Mouse (Mus musculus): ENCODE measurements around the gene Fitm1. TPM values are rescaled to one million over a fixed set of nuclear protein-coding genes. Genes with fewer than 3 reads are reported as not detected.
A peak's percentile ranks its signal among the peaks of the same experiment; 100 is the strongest.

The Fitm1 gene
- polyA plus RNA-seq, 1 experiment from 2014 or later = 6.5 TPM

DNA sequence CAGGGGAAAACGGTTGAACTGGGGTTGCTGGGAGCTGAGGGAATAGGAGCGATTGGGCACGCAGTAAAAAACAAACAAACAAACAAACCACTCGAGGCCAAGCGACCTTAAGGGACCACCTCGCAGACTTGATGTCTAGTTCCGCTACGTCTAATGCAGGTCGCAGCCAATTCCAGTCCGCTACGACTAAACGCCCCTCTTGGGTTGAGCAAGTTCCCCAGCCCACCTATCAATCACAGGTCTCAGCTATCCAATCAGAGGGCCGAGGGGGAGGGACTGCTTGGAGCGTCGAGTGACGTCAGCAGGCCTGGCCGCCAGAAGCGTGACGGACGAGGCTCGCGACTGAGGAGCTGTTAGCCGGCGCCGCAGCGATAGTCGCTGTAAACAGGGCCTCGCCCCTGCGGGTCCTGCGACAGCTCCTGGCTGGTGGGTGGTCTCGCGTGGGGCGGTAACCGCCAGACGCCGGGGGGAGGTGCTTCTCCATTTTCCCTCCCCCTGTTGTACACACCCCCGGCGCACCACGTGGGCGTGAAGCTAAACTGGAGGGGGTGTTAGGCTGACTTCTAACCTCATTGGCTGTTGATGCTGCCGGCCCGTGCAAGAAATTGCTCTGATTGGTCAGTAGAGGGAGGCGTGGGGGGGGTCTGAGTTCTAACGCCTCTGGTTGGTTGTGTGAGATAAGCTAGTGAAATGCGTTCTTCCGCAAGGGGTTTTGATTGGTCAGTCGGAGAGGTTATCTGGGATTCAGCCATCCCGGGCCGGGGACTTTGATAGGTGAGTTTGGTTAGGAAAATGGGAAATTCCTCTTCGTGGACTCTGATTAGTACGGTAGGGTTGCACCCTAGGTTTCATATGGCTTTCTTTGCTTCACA is 15.0 kb upstream of the Fitm1 start, which contains the start of gene A730061H03Rik:
Gene A730061H03Rik, minus strand, starts transcription at position 205 of the 872 bp plus-strand sequence.
- ATAC-seq (ENCODE audit: insufficient number of reproducible peaks, low FRiP score, low TSS enrichment, low read depth) (peak; percentile 97), DNase-seq (ENCODE audit: low spot score) (peak; percentile 98)
- WGBS = under 1% methylated on average over 50 of the region's 51 CpGs
- H3K4me1 ChIP-seq (ENCODE audit: control insufficient read depth, insufficient read depth, low read length) = peaks cover 4% of the 10 kb centered on the region; the same call in 1 of the 2 replicates
- H3K27me3 ChIP-seq (ENCODE audit: control insufficient read depth, insufficient read depth, low read length) = no peaks in the 10 kb centered on the region
- H3K4me2 ChIP-seq (ENCODE audit: low read depth, severe bottlenecking) = peak within 1 kb of the TSS; percentile 62
- no peaks in the 10 kb centered on the region for H3K36me3 ChIP-seq (ENCODE audit: control insufficient read depth, insufficient read depth, low read length)
- H3K9ac ChIP-seq (ENCODE audit: low read length) = peak within 1 kb of the TSS; percentile 62
- H3K9me3 ChIP-seq (ENCODE audit: control insufficient read depth, low read length) = no peaks in the 10 kb centered on the region
- H3K4me3 ChIP-seq (ENCODE audit: low read depth, low read length) = peak within 1 kb of the TSS; percentile 55
- H3K27ac ChIP-seq (replicated peaks; ENCODE audit: low read depth, low read length) = peak within 1 kb of the TSS; percentile 86

DNA sequence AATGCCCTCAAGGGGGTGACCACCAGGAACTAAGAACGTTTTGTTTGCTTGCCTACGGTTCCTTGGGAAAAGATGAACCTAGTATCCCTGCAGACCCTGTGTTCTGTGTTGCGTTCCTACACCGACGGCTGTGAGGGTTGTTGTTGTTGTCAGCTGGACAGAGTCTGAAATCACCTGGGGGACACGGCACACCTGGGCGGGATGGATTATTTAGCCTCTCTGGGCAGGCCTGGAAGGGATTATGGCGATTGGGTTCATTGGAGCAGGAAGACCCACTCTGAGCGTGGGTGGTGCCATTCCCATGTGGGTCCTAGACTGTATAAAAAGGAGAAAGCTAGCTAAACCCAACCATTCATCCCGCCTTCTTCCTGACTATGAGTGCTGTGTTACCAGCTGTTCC is 13.6 kb upstream of the Fitm1 start:
- WGBS = 89% methylated on average over 10 of the region's 10 CpGs
- Histone ChIP-seq H3K36me3 (ENCODE audit: control insufficient read depth, insufficient read depth, low read length) (peaks cover 2% of the 10 kb centered on the region; the same call in 1 of the 2 replicates), H3K4me1 (ENCODE audit: control insufficient read depth, insufficient read depth, low read length) (peaks cover 4% of the 10 kb centered on the region; the same call in 1 of the 2 replicates), H3K4me3 (ENCODE audit: low read depth, low read length) (no peak overlapping the region), H3K9me3 (ENCODE audit: control insufficient read depth, low read length) (no peaks in the 10 kb centered on the region), H3K27ac (replicated peaks; ENCODE audit: low read depth, low read length) (no peak overlapping the region), H3K27me3 (ENCODE audit: control insufficient read depth, insufficient read depth, low read length) (no peaks in the 10 kb centered on the region), H3K4me2 (ENCODE audit: low read depth, severe bottlenecking) (no peak overlapping the region), H3K9ac (ENCODE audit: low read length) (no peak overlapping the region)
- no peak for DNase-seq (ENCODE audit: low spot score)
- ATAC-seq (ENCODE audit: insufficient number of reproducible peaks, low FRiP score, low TSS enrichment, low read depth) = no peak

DNA sequence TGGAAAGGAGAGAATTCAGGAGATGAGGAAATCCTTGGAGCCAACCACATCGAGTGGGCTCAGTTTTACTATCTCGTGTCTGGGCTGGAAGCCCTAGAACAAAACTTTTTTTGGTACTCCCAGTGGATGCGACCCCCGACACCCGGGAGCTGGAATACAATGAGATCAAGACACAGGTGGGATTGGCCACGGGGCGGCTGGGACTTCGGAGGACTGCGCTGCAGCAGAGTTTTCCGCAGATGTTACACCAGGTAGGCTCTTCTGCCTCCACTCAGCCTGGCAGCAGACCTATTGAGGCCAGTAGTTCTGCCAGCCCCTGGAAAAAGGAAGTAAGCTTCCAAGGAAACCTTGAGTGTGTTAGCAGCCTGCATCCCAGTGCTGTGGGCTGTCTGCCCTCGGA is 12.2 kb upstream of the Fitm1 start:
- Histone ChIP-seq H3K9ac (ENCODE audit: low read length) (no peak overlapping the region), H3K4me3 (ENCODE audit: low read depth, low read length) (no peak overlapping the region), H3K4me2 (ENCODE audit: low read depth, severe bottlenecking) (no peak overlapping the region), H3K27me3 (ENCODE audit: control insufficient read depth, insufficient read depth, low read length) (no peaks in the 10 kb centered on the region), H3K9me3 (ENCODE audit: control insufficient read depth, low read length) (no peaks in the 10 kb centered on the region), H3K36me3 (ENCODE audit: control insufficient read depth, insufficient read depth, low read length) (peaks cover 5% of the 10 kb centered on the region; the same call in 1 of the 2 replicates), H3K27ac (replicated peaks; ENCODE audit: low read depth, low read length) (no peak overlapping the region), H3K4me1 (ENCODE audit: control insufficient read depth, insufficient read depth, low read length) (peaks cover 4% of the 10 kb centered on the region; the same call in 1 of the 2 replicates)
- 88% methylated on average over 11 of the region's 11 CpGs for WGBS
- ATAC-seq (ENCODE audit: insufficient number of reproducible peaks, low FRiP score, low TSS enrichment, low read depth) (no peak), DNase-seq (ENCODE audit: low spot score) (no peak)

GRCm38 (mm10) chr14:55565748-55566147 is 9.7 kb upstream of the Fitm1 start:
- WGBS = 88% methylated on average over 3 of the region's 3 CpGs
- H3K36me3 ChIP-seq (ENCODE audit: control insufficient read depth, insufficient read depth, low read length) = peaks cover 16% of the 10 kb centered on the region; the same call in 1 of the 2 replicates

DNA sequence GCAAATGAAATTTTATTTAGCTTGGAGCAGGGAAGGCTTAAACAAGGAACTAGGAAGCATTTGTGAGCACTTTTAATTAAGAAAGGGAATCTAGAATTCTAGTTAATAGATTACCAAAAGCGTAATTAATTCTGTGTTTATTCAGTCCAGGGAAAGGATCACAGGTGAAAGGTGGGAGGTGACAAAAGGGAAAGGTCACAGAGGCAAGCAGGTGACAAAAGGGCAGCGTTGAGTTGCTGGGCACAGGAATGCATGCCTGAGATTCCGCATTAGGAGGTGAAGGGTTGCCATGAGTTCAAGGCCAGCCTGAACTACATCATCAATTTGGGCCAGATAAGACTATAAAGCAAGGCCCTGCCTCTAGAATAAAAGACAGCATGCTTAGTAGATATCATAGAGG is 7.9 kb upstream of the Fitm1 start:
- no peaks in the 10 kb centered on the region for H3K9me3 ChIP-seq (ENCODE audit: control insufficient read depth, low read length)
- no peak overlapping the region for H3K27ac ChIP-seq (replicated peaks; ENCODE audit: low read depth, low read length)
- H3K27me3 ChIP-seq (ENCODE audit: control insufficient read depth, insufficient read depth, low read length) = no peaks in the 10 kb centered on the region
- H3K9ac ChIP-seq (ENCODE audit: low read length) = no peak overlapping the region
- H3K4me2 ChIP-seq (ENCODE audit: low read depth, severe bottlenecking) = no peak overlapping the region
- ATAC-seq (ENCODE audit: insufficient number of reproducible peaks, low FRiP score, low TSS enrichment, low read depth) = no peak
- peaks cover 16% of the 10 kb centered on the region; the same call in 1 of the 2 replicates for H3K36me3 ChIP-seq (ENCODE audit: control insufficient read depth, insufficient read depth, low read length)
- H3K4me1 ChIP-seq (ENCODE audit: control insufficient read depth, insufficient read depth, low read length) = no peaks in the 10 kb centered on the region
- no peak for DNase-seq (ENCODE audit: low spot score)
- H3K4me3 ChIP-seq (ENCODE audit: low read depth, low read length) = no peak overlapping the region
- 90% methylated on average over 3 of the region's 3 CpGs for WGBS

More at GRCm38 (mm10) chr14:55565748-55566147, 9.7 kb upstream of the Fitm1 start:
- no peak for ATAC-seq (ENCODE audit: insufficient number of reproducible peaks, low FRiP score, low TSS enrichment, low read depth)
- Histone ChIP-seq H3K4me3 (ENCODE audit: low read depth, low read length) (no peak overlapping the region), H3K27ac (replicated peaks; ENCODE audit: low read depth, low read length) (no peak overlapping the region), H3K4me1 (ENCODE audit: control insufficient read depth, insufficient read depth, low read length) (peaks cover 4% of the 10 kb centered on the region; the same call in 1 of the 2 replicates), H3K9me3 (ENCODE audit: control insufficient read depth, low read length) (no peaks in the 10 kb centered on the region), H3K9ac (ENCODE audit: low read length) (no peak overlapping the region), H3K27me3 (ENCODE audit: control insufficient read depth, insufficient read depth, low read length) (no peaks in the 10 kb centered on the region), H3K4me2 (ENCODE audit: low read depth, severe bottlenecking) (no peak overlapping the region)
- no peak for DNase-seq (ENCODE audit: low spot score)

DNA sequence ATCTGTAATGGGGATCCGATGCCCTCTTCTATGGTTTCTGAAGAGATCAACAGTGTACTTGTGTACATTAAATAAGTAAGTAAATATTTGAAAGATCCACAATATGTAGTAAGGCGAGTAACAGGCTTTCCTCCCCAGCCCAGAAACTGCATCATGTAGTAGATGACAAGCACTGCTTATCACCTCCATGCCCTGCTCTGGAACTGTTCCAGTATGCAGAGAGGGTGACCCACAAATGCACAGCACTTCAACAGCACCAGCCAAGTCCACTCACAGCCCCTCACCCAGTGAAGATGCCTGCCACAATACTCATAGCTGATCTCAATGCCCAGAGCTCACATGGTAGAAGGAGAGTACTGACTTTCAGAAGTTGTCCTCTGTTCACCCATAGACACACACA is 4.8 kb upstream of the Fitm1 start:
- Histone ChIP-seq H3K27ac (replicated peaks; ENCODE audit: low read depth, low read length) (no peak overlapping the region), H3K4me3 (ENCODE audit: low read depth, low read length) (no peak overlapping the region), H3K9me3 (ENCODE audit: control insufficient read depth, low read length) (no peaks in the 10 kb centered on the region), H3K36me3 (ENCODE audit: control insufficient read depth, insufficient read depth, low read length) (peaks cover 16% of the 10 kb centered on the region; the same call in 1 of the 2 replicates), H3K27me3 (ENCODE audit: control insufficient read depth, insufficient read depth, low read length) (no peaks in the 10 kb centered on the region), H3K4me2 (ENCODE audit: low read depth, severe bottlenecking) (no peak overlapping the region), H3K4me1 (ENCODE audit: control insufficient read depth, insufficient read depth, low read length) (no peaks in the 10 kb centered on the region), H3K9ac (ENCODE audit: low read length) (no peak overlapping the region)
- WGBS = 98% methylated on average over 2 of the region's 2 CpGs
- DNase-seq (ENCODE audit: low spot score) (no peak), ATAC-seq (ENCODE audit: insufficient number of reproducible peaks, low FRiP score, low TSS enrichment, low read depth) (no peak)

DNA sequence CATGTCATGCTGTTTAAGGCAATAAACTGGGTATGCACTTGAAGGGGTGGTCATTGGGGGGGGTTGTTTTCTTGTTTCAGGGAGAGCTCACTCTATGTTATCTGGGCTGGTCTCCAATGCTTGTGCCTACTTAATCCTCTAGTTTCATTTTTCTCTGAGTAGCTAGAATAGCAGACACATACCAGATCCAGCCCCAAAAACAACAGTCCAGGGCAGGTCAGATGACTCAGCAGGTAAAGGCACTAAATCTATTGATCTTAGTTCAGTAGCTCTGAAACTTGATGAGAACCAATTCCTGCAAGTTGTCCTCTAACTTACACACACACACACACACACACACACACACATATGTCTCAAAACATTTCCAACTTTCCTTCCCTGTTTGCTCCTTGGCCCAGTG is 3.7 kb upstream of the Fitm1 start:
- ATAC-seq (ENCODE audit: insufficient number of reproducible peaks, low FRiP score, low TSS enrichment, low read depth) (no peak), DNase-seq (ENCODE audit: low spot score) (no peak)
- no peaks in the 10 kb centered on the region for H3K9me3 ChIP-seq (ENCODE audit: control insufficient read depth, low read length)
- no peaks in the 10 kb centered on the region for H3K4me1 ChIP-seq (ENCODE audit: control insufficient read depth, insufficient read depth, low read length)
- no peak overlapping the region for H3K4me2 ChIP-seq (ENCODE audit: low read depth, severe bottlenecking)
- no peak overlapping the region for H3K27ac ChIP-seq (replicated peaks; ENCODE audit: low read depth, low read length)
- H3K9ac ChIP-seq (ENCODE audit: low read length) = no peak overlapping the region
- no peak overlapping the region for H3K4me3 ChIP-seq (ENCODE audit: low read depth, low read length)
- no peaks in the 10 kb centered on the region for H3K27me3 ChIP-seq (ENCODE audit: control insufficient read depth, insufficient read depth, low read length)
- peaks cover 14% of the 10 kb centered on the region; the same call in 1 of the 2 replicates for H3K36me3 ChIP-seq (ENCODE audit: control insufficient read depth, insufficient read depth, low read length)

GRCm38 (mm10) chr14:55575711-55576110 is 294 bp downstream of the Fitm1 start:
- Histone ChIP-seq H3K9ac (ENCODE audit: low read length) (no peak overlapping the region), H3K4me3 (ENCODE audit: low read depth, low read length) (no peak overlapping the region), H3K4me1 (ENCODE audit: control insufficient read depth, insufficient read depth, low read length) (peaks cover 9% of the 10 kb centered on the region; the same call in 1 of the 2 replicates), H3K4me2 (ENCODE audit: low read depth, severe bottlenecking) (no peak overlapping the region), H3K36me3 (ENCODE audit: control insufficient read depth, insufficient read depth, low read length) (no peaks in the 10 kb centered on the region; the same call in 1 of the 2 replicates), H3K27ac (replicated peaks; ENCODE audit: low read depth, low read length) (no peak overlapping the region), H3K9me3 (ENCODE audit: control insufficient read depth, low read length) (no peaks in the 10 kb centered on the region), H3K27me3 (ENCODE audit: control insufficient read depth, insufficient read depth, low read length) (no peaks in the 10 kb centered on the region)
- WGBS = 82% methylated on average over 13 of the region's 13 CpGs
- no peak for DNase-seq (ENCODE audit: low spot score)
- no peak for ATAC-seq (ENCODE audit: insufficient number of reproducible peaks, low FRiP score, low TSS enrichment, low read depth)
